Mouse (Mus musculus): ENCODE measurements around the gene Ccl22. TPM values are rescaled to one million over a fixed set of nuclear protein-coding genes. Genes with fewer than 3 reads are reported as not detected.
A peak's percentile ranks its signal among the peaks of the same experiment; 100 is the strongest.

The Ccl22 gene
- total RNA-seq, 2 experiments from 2014 or later = 0.60 to 1.0 TPM

DNA sequence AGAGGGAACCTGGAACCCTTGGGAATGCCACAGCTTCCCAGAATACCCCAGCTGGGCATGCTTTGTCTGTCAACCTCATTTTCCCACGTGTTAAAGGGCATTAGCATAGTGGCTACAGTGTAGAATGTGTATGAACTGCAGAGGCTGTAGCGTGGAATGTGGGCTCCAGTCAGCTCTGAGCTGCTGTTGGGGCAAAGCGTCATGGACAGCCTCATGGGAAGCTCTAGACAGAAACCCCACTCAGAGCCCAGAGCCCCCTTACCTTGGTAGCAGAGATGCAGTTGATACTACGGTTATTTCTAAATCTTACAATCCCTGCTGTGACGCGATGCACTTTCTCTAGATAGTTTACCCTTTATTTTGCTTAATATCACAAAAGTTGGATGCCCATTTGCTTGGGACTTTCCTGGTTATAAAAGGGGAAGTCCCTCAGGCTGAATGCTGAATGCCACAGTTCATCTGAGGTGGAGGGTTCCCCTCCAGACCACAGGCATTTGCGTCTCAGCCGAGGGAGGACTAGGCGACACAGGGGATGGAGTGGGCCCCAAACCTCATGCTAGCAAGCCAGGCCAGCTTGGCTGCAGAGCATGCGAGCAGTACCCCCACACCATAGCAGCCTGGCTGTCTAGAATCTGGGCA is 33.6 kb downstream of the Ccl22 start:
- no peak for DNase-seq

DNA sequence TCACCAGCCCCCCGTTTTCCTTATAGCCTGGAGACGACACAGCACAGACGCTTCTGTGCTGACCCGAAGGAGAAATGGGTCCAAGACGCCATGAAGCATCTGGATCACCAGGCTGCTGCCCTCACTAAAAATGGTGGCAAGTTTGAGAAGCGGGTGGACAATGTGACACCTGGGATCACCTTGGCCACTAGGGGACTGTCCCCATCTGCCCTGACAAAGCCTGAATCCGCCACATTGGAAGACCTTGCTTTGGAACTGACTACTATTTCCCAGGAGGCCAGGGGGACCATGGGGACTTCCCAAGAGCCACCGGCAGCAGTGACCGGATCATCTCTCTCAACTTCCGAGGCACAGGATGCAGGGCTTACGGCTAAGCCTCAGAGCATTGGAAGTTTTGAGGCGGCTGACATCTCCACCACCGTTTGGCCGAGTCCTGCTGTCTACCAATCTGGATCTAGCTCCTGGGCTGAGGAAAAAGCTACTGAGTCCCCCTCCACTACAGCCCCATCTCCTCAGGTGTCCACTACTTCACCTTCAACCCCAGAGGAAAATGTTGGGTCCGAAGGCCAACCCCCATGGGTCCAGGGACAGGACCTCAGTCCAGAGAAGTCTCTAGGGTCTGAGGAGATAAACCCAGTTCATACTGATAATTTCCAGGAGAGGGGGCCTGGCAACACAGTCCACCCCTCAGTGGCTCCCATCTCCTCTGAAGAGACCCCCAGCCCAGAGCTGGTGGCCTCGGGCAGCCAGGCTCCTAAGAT is 34.3 kb downstream of the Ccl22 start:
- no peak for DNase-seq

DNA sequence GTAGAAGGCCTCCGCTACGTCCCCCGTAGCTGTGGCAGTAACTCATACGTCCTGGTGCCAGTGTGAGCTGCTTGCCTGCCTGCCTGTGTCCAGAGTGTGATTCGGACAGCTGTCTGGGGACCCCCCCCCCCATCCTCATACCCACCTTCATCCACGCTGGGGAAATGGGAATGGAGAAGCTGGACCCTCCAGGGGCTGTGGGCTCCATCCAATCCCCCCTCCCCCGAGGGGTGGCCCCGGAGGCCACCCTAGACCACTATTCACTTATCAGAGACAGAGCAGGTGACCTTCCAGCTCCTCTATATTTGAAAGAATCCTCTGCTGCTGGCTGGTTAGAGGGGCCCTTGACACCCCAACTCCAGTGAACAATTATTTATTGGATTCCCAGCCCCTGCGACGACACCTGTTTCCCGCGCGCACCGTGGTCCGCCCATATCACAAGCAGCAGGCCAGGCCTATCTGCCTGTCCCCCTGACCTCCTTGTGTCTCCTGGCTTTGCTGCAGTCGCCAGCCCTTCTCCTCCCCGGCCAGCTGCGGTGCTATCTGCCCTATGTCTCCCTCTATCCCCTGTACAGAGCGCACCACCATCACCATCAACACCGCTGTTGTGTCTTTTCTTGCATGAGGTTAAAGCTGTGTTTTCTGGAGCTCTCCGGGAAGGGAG is 35.2 kb downstream of the Ccl22 start:
- no peak for DNase-seq

DNA sequence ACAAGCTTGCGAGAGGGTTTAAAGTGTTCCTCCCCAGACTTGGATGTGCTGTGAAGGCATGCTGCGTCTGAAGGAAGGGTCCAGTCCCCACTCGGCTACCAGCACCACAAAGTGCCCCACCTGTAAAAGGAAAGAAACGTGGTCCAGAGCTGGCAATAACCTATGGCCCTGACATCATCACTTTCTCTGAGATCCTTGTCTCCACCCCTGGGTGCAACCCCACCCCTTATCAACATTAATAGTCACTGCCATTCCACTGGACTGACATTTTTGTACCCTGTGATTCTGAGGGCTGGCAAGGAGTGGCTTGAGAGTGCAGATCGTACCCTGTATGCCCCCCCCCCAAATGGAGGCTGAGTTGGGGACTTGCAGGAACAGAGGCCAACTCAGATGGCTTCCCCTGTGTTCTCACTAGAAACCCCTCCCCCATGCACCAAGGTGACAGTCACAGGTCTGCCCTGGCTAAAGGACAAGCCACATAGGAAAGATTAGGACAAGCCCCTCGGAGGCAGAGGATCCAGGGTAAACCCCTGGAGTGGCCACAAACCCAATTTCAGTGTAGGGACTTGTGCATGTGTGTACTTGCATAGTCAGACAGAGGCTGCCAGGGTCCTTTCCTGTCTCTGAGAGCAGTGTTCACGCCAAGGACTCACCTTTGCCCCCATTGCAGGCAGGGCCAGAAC is 35.9 kb downstream of the Ccl22 start:
- peak; percentile 66 for DNase-seq

DNA sequence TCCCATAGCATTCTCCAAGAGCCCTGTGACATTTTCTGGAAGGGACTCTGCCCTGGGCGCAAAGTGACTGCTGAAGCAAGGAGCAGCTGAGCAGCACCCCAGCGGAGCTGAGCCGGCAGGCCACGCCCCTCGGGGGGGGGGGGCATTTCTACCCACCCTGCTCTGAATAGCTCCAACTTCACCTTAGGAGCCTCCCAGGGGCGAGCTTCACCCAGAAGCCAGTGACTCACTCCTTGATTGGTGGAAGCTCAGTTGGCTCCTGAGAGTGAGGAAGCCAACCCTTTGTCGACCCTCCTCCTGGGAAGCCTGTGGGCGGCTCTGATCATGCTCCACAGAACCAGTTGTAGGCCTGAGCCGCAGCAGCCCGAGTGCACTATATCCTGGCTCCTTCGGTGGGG is 36.4 kb downstream of the Ccl22 start:
- no peak for DNase-seq

DNA sequence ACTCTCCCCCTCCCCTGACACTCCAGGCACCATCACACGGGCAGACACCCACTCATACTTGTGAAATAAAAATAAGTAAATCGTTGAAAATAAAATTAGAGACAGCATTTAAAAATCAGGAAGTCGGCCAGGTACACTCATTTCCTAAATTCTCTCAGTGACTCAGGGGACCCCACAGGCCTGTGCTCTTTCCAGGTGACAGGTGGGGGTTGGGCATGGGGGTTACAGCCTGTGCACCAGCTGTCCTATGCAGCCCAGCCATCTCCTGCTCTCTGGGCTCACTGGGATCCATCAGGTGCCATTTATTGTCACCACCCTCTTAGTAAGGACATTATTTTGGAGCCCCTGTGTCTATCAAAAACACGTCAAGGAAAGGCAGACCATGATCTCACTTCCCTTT is 38.5 kb downstream of the Ccl22 start:
- DNase-seq = no peak

DNA sequence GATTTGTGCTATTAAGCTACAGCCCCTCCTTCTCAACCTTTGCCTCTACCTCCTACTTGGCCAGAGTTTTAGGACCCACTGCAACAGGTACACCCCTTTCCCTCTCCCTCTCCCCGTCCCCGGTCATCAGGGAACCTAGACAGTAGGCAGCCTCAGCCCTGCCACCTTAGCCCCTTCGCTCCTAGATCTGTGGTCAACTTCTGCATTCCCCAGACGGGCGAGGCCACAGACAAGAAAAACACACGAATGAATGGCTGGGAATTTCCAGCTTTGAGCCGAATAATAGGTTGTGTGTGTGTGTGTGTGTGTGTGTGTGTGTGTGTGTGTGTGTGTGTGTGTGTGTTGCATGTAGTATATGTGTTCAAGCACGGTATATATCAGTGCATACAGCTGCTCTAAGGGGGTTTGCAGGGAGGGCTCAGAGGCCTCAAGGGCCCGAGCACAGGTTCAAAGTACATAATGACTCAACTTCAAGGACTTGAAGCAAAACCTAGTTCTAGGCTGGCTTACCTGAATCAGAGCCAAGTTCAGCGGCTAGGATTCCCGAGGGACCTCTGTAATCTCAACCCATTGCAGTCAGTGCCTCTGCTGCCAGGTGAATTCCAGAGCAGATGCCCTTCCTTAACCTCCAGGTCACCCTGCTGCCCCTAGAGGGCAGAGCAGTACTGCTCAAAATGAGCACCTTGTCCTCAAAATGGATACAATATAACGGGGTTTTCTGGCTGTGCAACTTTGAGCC is 40.0 kb downstream of the Ccl22 start:
- peak; percentile 78 for DNase-seq

DNA sequence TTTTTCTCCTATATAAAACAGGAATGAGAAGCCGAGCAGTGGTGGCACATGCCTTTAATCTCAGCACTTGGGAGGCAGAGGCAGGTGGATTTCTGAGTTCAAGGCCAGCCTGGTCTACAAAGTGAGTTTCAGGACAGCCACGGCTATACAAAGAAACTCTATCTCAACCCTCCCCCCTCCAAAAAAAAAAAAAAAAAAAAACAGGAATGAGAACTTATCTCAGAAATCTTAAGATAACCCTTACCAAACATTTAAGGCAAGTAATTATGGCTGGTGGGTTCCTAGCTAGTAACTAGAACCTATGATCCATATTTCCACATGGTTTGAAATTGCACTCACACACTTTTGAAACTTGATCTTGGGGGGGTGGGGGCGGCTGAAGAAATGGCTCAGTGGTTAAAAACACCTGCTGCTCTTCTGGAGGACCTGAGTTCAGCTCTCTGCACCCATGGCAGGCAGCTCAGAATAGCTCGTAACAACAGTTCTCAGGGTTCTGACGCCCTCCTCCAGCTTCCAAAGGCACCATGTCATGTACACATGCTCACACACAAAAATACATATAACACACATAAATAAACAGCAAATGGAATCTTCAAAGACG is 40.7 kb downstream of the Ccl22 start:
- no peak for DNase-seq

DNA sequence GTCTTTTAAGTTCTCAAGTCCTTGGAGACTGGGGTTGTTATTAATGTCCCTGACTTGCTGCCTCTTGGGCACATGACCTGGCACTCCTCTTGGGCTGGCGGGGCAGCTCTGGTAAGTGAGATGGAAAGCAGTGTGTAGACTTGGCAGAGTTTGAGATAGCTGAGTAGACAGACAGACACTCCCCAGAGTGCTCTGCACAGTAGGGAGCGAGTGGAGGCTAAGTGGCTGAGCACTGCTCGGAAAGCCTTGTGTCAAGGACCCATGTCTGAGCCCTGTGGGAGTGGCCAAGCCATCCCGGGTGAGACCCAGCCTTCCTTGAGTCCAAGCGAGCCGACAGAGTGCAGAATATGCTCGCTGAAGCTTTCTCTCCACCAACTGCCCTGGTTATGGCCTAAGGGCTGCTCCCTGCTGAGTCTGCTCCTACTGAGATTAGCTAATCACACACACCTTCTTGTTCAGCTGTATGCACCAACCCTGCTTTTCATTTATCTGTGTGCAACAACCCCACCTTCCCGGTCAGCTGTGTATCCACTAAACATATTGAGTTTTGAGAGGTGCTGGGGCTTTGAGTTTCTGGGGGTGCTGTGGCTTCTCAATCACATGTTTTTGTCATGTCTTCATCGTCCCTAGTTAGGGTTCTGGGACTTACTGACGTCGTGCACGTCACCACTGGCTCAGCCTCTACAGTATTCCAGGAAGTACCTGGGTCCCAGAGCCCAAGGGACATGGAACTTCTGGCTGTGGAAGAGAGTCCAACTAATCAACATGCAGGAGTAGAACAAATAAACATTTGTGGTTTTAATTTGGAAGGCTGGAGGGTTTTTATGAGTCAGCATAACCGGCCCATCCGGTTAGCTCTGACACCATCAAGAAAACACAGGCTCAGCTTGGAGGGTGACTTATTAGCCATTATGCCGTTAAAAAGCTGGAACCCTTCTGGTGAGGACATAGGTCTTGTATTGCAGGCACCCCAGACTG is 42.4 kb downstream of the Ccl22 start:
- DNase-seq = peak; percentile 73

DNA sequence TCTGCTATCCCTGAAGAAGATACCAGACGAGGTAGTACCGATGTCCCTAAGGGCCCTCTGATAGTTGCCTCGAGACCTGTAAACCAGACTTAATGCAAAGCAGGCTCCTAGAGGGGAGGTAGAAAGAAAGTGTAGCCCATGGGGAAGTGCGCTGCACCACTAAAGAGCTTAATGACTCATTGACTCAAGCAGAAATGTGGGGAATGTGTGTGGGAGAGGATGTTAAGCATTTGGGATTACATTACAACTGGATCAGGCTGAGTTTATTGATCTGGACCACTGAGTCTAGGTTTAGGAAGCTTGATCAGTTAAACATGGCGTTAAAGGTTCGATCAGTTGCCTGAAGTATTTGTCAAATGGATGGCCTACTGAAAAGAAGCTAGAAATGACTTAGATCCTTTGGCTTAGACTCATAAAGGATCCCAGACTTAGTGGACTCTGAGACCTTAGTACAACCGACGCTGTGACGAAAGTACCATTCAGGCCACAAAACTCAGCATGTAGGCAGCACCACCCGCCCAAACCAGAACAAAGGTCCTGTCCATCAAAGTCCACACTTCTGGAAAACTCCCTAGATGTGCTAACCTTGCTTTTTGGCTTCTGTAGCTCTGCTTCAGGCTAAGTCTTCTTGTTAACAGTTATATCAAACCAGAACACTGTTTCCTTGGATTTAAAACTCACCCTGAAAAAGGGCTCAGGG is 44.0 kb downstream of the Ccl22 start:
- no peak for DNase-seq

DNA sequence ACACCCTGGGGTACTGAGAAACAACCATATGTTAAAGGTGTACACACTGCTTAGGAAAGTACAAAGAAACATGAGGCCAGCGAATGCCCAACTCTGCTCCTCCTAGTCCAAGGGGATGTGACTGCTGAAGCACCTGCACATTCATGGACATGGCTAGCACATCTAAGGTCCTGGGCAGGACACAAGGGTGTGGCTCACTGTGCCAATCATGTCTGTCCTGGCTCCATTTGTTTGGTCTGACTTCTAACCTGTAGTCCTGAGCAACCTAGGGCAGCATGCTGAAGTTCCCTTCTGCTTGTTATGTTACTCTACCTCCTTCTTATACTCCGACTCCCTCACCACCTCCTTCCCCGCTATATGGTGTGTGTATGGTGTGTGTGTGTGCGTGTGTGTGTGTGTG is 49.0 kb downstream of the Ccl22 start:
- no peak for DNase-seq

DNA sequence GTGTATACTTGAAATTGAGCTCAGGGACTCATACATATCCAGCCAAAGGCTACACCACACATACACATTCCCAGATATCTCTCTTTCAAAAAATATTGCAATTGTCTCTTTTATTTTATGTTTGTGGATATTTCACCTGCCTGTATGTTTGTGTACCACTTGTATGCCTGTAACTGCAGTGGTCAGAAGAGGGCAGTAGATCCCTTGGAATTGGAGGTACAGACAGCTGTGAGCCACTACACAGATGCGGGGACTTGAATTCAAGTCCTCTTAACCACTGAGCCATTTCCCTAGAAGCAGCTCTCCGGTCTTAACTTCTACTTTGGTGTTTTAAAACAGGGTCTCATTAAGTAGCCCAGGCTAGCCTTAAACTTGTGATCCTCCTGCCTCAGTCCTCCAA is 49.4 kb downstream of the Ccl22 start:
- no peak for DNase-seq

DNA sequence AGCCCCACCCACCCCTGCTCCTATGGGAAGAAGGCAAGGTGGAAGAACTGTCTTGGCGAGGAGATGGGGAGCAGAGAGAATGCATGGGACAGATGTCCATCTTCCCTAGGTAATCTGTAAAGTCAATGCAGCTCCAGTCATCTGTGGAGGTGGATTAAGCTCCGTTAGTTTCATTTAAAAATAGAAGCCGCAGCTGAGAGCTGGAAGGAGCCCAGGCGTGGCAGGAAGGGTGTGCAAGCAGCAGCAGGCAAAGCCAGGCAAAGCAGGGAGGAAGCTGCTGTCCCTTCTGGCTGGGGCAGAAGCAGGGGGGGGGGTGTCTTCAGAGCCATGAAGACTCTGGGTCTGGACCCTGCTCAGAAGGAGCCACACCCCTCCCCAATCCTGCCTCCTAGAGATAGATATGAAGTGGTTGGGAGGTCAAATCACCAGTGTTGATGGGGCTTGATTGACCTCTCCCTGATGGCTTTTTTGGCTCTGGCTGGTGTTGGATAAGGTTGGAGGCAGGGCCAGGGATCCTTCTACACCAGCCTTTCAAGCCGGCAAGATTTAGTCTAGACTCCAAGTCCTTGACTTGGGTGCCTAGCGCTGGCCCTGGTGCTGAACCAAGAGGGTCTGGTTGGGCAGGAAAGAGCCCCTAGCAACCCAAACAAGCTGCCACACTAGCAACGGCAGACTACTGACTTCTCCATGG is 55.0 kb downstream of the Ccl22 start:
- DNase-seq = no peak

Other genes starting within 250 kb of the Ccl22 start
- gene Cpne2, start 212.6 kb upstream of the Ccl22 start, total RNA-seq (2021) = 10 to 100 TPM; 12.6 to 16.6 TPM
- gene Rspry1, start 143.7 kb upstream of the Ccl22 start, total RNA-seq (2021) = 10 to 100 TPM; 20.2 to 23.8 TPM
- gene Fam192a, start 143.6 kb upstream of the Ccl22 start, total RNA-seq (2021) = 10 to 100 TPM; 32.2 to 40.6 TPM
- gene Arl2bp, start 79.0 kb upstream of the Ccl22 start, total RNA-seq (2021) = 10 to 100 TPM; 60.1 to 66.1 TPM
- 1 to 10 TPM; 2.0 to 3.9 TPM for gene Pllp, start 49.3 kb upstream of the Ccl22 start, total RNA-seq (2021)
- 10 to 100 TPM; 10.4 to 13.3 TPM for gene Cx3cl1, start 26.4 kb downstream of the Ccl22 start, total RNA-seq (2021)
- under 1 TPM in 1 of 2 experiments, not detected in 1; 0.96 TPM for gene Ccl17, start 64.9 kb downstream of the Ccl22 start, total RNA-seq (2021)
- 100 to 1,000 TPM; 270 to 345 TPM for gene Coq9, start 92.7 kb downstream of the Ccl22 start, total RNA-seq (2021)
- gene Ciapin1, start 92.8 kb downstream of the Ccl22 start, total RNA-seq (2021) = 100 to 1,000 TPM; 101 to 127 TPM
- gene Polr2c, start 111.9 kb downstream of the Ccl22 start, total RNA-seq (2021) = 10 to 100 TPM; 56.7 to 64.3 TPM
- 10 to 100 TPM; 26.3 to 26.7 TPM for gene Dok4, start 130.7 kb downstream of the Ccl22 start, total RNA-seq (2021)
- 10 to 100 TPM; 11.0 to 11.7 TPM for gene Ccdc102a, start 172.5 kb downstream of the Ccl22 start, total RNA-seq (2021)
- under 1 TPM; 0.27 to 0.82 TPM for gene Adgrg5, start 178.1 kb downstream of the Ccl22 start, total RNA-seq (2021)
- gene Adgrg1, start 229.2 kb downstream of the Ccl22 start, total RNA-seq (2021) = 10 to 100 TPM; 35.9 to 48.9 TPM

Data from adrenal gland, postnatal 10 days (tissue).